Mouse (Mus musculus) urinary bladder, adult 2 months (tissue): Measurements from ENCODE around the gene Vps37c. TPM values are rescaled to one million over a fixed set of nuclear protein-coding genes. Genes with fewer than 3 reads are reported as not detected.

Experiments
- DNase-seq: peaks from one replicate; pipeline ENCODE4 v3.0.0; 2022; ENCODE audit warnings: low spot score
- polyA plus RNA-seq: library from polyadenylated mRNA; depleted of rRNA; stranded (reverse); fragments of >200 nt; gene quantifications from 2 replicates; pipeline ENCODE4 v1.2.3, GENCODE M21; 2012; rRNA removed

Vps37c gene
- 14.5 and 17.5 TPM in 2 replicates for polyA plus RNA-seq

- peak; percentile 95 for DNase-seq
Measured at GRCm38 (mm10) chr19:10688537-10689352, at the start of gene Vps37c. Gene Vps37c, plus strand, starts transcription at chr19:10688735.

DNA sequence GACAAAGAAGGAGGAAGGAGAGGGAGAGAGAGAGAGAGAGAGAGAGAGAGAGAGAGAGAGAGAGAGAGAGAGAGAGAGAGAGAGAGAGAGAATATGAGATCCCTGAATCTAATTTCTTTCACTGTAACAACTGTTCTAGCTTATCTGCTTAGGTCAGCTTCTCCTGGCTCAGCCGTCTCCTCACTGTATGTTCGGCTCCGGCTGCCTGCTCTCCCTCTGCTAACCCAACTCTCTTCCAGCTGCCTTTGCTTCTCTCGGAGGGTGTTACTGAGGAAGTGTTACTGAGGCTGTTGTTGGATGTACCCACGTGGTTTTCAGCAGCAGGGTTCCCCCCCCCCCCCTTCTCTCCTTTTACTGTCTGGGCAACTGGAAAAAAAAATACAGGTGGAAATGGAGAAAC is 48.5 kb upstream of the Vps37c start:
- no peak for DNase-seq

DNA sequence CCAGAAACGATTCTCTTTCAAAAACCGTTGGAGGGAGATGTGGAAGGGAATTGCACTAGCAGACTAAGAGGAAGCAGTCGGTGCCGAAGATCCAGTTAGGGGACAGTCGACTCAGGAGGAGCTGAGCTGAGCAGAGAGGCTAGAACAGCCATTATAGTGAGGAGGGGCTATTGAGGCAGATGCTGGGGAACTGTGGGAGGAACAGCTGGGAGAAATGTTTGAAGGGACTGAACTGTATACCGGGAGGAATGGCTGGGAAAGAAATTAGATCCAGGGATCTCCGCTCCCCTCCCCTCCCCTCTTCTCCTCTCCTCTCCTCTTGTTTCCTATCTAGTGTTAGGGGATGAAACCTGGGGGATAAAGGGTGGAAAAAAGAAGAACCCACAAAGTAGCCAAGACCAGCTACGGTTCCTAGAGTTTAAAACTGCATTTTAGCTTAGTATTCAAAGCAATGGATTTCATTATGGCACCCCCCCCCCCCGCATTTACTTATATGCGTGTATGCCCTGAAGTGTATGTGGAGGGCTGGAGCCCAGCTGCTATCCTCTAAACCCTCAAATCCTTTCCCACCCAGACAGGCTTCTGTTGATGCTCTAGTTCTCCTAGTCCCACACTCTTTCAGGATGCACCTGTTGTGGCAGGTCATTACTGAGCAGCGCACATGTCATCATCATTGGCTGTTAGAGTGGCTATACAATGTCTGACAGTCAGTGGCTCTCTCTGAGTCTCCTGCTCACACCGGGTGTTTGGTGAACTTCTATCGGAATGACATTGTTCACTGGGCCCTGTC is 47.8 kb upstream of the Vps37c start:
- no peak for DNase-seq

- no peak for DNase-seq
Measured at GRCm38 (mm10) chr19:10645616-10646015, 42.9 kb upstream of the Vps37c start.

GRCm38 (mm10) chr19:10648156-10648555 is 40.4 kb upstream of the Vps37c start:
- no peak for DNase-seq

- no peak for DNase-seq
Measured at GRCm38 (mm10) chr19:10656058-10656457, 32.5 kb upstream of the Vps37c start.

DNA sequence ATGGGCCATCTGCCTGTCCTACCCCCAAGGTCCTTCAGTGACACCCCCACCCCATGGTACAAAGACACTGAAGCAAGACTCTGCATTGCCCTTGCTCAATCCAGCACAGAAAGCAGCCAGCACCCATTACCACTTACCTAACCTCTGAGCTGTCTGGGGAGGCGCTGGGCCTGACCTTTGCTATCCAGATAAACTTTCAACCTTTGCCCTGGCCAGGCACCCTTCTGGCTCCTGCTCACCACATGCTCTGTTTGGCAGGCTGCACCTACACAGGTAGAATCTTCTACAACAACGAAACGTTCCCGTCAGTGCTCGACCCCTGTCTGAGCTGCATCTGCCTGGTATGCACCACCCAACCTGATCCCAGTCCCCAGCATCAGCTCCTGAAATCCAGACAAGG is 30.8 kb upstream of the Vps37c start:
- no peak for DNase-seq

- DNase-seq, result no peak
Measured at GRCm38 (mm10) chr19:10658406-10658805, 30.1 kb upstream of the Vps37c start.

DNA sequence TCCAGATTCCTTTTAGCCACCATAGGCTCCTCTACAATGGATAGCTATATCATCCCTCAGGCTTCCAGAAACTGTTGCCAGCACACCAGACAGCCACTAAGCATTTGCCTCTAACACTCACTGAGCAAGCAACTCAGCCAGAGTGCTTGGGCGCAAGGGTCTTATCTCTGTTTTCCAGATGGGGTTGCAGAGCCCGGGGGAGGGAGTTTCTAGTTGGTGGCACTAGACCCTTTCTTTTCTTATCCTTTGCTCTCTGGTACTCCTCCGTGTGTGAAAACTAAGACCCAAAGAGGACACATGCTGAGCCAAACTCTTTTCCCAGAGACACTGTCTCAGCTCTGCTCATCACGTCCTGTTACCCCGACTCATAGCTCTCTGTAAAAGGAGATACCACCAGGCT is 27.2 kb upstream of the Vps37c start:
- DNase-seq, result no peak

- no peak for DNase-seq
Measured at GRCm38 (mm10) chr19:10661919-10662318, 26.6 kb upstream of the Vps37c start.

DNA sequence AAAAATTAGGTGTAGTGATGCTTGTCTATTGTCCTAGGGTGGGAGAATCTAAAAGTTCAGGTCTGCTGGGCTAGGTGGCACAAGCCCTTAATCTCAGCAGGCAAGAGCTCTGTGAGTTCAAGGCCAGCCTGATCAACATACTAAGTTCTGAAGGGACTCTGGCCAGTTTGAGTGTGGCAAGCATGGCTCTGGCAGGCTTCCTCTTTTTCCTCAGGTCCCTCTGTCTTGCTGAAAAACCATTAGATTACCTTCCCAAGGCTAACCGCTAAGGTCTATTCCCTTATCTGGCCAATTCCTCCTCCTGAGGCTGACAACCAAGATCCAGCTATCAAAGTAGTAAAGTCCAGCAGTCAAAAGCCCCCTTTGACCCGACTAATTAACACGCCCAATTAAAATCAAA is 25.9 kb upstream of the Vps37c start:
- DNase-seq, result no peak

GRCm38 (mm10) chr19:10665093-10665492 is 23.4 kb upstream of the Vps37c start:
- DNase-seq, result no peak

DNA sequence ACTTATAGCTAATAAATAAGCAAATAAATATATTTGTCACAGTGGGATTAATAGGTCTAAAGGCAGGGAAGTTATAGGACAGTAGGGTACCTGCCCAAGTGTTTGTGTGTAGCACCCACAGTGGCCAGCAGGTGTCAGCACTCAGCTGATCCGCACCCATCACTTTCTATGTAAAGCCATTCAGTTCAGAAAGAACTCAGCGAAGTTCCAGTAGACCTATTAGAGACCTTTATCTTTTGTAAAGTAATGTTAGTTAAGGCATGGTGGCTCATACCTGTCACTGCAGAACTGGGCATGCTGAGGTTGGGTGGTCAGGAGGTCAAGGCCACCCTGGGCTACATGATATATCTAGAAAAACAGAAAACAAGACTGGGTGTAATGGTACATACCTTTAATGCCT is 23.0 kb upstream of the Vps37c start:
- no peak for DNase-seq

GRCm38 (mm10) chr19:10671319-10671718 is 17.2 kb upstream of the Vps37c start:
- DNase-seq, result no peak

DNA sequence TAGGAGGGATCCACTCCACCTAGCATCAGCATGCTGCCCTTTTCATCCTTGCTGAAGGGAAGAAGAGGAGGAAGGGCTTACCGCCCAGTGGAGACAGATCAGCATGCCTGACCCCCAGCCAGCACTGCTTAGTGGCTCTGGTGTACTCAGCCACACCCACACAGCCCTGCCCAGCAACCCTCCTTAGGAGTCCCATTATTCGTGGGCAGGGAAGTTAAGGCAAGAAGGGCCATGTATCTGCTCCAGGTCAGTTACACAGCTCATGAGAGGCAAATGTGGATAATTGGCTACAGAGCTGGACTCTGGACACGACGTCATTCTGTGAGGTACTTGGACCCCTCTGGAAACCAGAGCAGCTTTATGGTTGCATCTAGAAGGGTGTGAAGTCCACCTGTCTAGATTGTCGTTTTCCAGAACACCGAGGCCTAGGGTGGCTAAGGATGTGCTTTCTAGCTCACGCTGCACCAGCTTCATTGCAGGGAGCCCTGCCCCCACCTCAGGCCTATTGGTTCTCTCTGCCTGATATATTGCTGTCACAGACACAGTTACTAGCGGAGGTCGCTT is 16.6 kb upstream of the Vps37c start:
- DNase-seq, result no peak

DNA sequence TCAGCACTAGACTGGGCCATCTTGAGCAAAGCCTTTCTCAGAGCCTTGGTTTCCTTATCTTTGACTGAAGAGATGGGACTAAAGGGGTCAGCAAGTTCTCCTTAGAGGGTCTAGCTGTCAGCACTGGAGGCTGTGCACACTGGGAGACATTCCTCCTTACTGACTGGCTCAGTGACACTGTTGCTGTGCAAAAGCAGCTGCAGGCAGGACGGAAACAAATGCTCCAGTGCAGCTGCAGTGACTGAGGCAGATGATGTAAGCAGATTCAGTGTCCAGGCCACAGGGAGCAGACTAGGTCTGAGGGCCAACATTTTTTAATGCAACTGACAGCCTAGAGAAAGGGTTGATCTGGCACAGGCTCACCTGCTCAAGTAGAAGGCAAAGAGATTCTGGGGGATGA is 15.3 kb upstream of the Vps37c start:
- DNase-seq, result no peak

- no peak for DNase-seq
Measured at GRCm38 (mm10) chr19:10676656-10677055, 11.9 kb upstream of the Vps37c start.

GRCm38 (mm10) chr19:10677915-10678771 is 10.4 kb upstream of the Vps37c start, which contains the start of gene Pga5:
Gene Pga5, minus strand, starts transcription at chr19:10678071.
- peak; percentile 58 for DNase-seq

DNA sequence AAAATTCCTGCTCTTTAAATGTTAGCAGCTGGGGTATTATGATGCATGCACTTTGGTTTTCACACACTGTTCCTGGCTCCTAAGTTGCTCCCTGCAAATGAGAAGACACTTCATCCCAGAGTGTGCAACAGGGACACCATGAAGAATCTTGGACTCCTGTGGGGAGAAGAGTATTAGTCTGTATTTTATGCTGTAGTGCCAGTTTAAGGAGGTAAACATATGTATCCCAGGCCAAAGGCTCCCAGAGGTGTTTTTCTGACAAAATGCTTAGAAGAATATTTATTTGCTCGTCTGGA is 9.8 kb upstream of the Vps37c start:
- DNase-seq, result no peak

GRCm38 (mm10) chr19:10681571-10681970 is 7.0 kb upstream of the Vps37c start:
- DNase-seq, result no peak

GRCm38 (mm10) chr19:10685081-10685480 is 3.5 kb upstream of the Vps37c start:
- no peak for DNase-seq

DNA sequence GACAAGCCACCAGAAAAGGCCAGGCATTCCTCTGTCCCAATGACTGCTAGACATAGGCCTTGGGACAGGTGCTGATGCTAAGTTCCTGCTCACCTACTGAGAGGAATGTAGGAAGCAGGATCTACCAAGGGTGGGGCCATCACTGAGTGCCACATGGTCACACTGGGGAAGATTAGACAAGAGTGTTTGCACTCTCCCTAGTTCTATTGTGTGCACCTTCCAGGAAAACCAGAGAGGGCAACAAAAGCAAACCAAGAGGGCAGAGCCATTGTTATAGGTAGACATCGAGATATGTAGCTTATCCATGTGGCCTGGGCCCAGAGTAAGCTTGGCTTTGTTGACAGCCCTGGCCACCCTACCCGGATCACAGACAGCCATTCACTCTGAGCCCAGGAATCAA is 2.8 kb upstream of the Vps37c start:
- no peak for DNase-seq
